Mouse (Mus musculus) retina, embryonic 14.5 days (tissue): ENCODE measurements around the gene Zfp599.

ENCODE experiments used
- DNase-seq: peaks from one replicate; pipeline ENCODE4 v3.0.0-alpha.2; 2015; ENCODE audit warnings: low spot score

Gene Zfp599

DNA sequence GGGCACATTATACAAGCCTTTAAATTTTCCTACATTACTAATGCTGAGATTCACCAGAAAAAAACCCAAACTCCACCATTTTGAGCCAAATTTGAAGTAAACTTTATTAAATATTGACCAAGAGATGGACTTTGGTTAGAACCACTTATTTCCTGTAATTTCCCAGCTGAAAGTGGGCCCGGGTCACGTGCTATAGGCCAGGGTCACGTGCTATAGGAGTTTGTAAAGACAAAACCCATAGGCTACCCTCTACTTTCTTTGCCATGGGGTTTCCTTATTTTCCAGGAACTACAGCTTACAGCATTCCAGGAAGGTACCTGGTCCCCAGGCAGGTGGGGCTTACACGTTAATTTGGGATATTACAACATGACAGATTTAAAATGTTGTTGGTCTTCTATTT, 35.6 kb downstream of the Zfp599 start:
- no peak for DNase-seq

DNA sequence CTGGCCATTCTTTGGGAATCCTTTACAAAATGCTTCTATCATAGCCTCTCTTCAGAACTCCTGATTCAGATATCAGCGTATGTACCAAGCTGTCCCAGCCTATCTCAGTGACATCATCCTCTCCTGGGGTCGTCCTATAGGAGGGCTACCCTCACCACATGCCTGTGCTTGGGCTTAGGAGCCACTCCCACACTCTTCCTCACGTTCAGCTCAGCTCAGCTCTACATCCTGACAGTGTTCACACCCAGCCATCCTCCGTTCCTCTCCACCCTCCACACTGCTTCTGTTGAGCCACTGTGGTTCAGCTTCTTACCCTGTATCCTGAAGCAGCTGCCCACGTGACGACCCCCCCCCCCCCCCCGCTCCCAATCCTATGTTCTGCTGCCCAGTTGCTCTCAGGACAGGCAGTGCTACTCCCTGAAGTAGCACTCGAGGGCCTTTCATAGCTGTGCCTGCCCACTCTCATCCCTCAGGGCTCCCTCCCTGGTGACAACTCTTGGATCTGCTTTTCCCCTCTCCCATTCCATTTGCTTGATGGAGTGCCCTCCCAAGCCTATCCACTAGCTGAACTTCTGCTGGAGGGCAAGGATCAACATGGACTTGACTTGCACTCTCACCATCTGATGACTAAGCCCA, 41.7 kb downstream of the Zfp599 start:
- no peak for DNase-seq

- DNase-seq = no peak
Measured at GRCm38 (mm10) chr9:22216705-22217104, 43.0 kb downstream of the Zfp599 start.

DNA sequence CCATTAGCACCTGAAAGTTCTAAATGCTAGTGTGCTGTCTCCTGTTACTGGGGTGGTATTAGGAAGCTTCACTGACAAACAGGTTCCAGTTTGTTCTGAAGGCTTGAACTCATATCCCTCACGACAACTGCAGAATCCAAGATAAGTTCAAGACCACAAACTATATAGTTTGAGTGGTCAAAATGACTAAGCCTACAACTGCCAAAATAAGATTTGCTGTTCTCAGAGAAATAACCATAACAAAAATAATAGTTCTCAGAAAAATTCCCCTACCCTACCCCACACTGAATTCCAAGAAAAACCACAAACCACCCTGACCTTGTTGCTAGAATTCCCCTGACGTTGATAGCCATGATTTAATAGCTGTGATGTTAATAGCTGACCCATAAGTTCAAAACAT, 45.1 kb downstream of the Zfp599 start:
- no peak for DNase-seq

GRCm38 (mm10) chr9:22213785-22214194, 45.9 kb downstream of the Zfp599 start:
- DNase-seq = no peak
